Mouse (Mus musculus) kidney, embryonic 16.5 days (tissue): ENCODE measurements around the gene Srd5a2. TPM values are rescaled to one million over a fixed set of nuclear protein-coding genes. Genes with fewer than 3 reads are reported as not detected.

Source experiments
- polyA plus RNA-seq: library from polyadenylated mRNA; unstranded; fragments of >200 nt; fragmentation: Nextera tagmentation; extraction: Ambion mirVana; gene quantifications from 2 replicates; pipeline ENCODE4 v1.2.1, GENCODE M21; 2015

Gene Srd5a2
- polyA plus RNA-seq, 1 experiment from 2014 or later = 0.10 TPM

Other genes starting within 250 kb of the Srd5a2 start
- 20.9 and 26.4 TPM in 2 replicates for gene Ehd3, start 243.8 kb downstream of the Srd5a2 start, polyA plus RNA-seq
- 1.5 and 2.3 TPM in 2 replicates for gene Xdh, start 97.7 kb downstream of the Srd5a2 start, polyA plus RNA-seq
- gene Memo1, start 247.6 kb upstream of the Srd5a2 start, polyA plus RNA-seq = 76.6 and 81.1 TPM in 2 replicates